In the genomic region with DNA sequence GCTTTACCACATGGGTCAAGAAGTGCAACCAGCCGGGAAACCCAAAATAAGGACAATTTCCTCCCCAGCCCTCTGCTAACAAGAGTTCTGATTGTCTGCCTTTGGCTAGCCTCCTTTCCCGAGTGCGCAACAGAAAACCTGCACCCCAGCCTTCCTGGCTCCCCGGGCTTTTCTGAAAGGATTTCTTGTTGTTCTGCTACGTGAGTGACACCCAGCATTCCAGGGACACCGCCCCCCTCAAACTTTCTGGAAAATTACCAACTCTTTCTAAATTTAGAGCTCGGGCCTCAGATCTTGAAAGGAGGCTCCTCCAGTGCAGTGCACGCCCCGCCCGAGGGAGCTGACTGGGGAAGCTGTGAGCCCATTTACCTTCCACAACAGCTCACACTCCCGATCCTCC, we compare ENCODE assay signal across 18 mouse cellular contexts. TPM values are rescaled to one million over a fixed set of nuclear protein-coding genes. Genes with fewer than 3 reads are reported as not detected.
DNase-seq lines count a peak whose midpoint lies in the region; ATAC-seq lines count a peak whose summit lies in the region.
"Had no signal": no experiment of that assay in that cellular context is flagged by ENCODE, and none has a peak within 500 bp of the region (broad histone marks: within the 10 kb centered on the region; RNA-seq: fewer than 3 reads in every experiment).

A gene (plus strand): TSS at position 334 of the 400 bp plus-strand sequence.

- no peak within 1 kb of the TSS for H3K4me2 ChIP-seq in limb, embryonic 12.5 days
- H3K4me2 ChIP-seq in limb, embryonic 13.5 days (replicated peaks) = no peak within 1 kb of the TSS
- H3K4me2 ChIP-seq: forebrain, embryonic 15.5 days; hindbrain, embryonic 12.5 days; liver, embryonic 15.5 days; midbrain, embryonic 12.5 days had no signal

- no peak for DNase-seq in heart, embryonic 10.5 days (ENCODE audit: low spot score)
- no peak for DNase-seq in heart, postnatal 14 days
- no peak for DNase-seq in limb, embryonic 10.5 days (ENCODE audit: low spot score)
- peak; percentile 59 for DNase-seq in NIH3T3 (ENCODE audit: low read depth)
- no peak for DNase-seq in cerebellum, postnatal 25 days
- no peak for DNase-seq in left cerebral cortex, postnatal 10 days (ENCODE audit: extremely low spot score in 1 of 2, low spot score in 2 of 2)
- DNase-seq: cerebellum, adult 18-20 months; kidney, adult 18-20 months; thymus, postnatal 36 days had no signal

- no peaks in the 10 kb centered on the region for H3K27me3 ChIP-seq in heart, embryonic 10.5 days (ENCODE audit: insufficient read depth, poor library complexity, severe bottlenecking)
- H3K27me3 ChIP-seq in limb, embryonic 12.5 days = no peaks in the 10 kb centered on the region
- H3K27me3 ChIP-seq in limb, embryonic 10.5 days (ENCODE audit: low read depth, poor library complexity, severe bottlenecking) = no peaks in the 10 kb centered on the region
- H3K27me3 ChIP-seq in limb, embryonic 13.5 days = no peaks in the 10 kb centered on the region
- H3K27me3 ChIP-seq: forebrain, embryonic 15.5 days; hindbrain, embryonic 12.5 days; liver, embryonic 15.5 days; midbrain, embryonic 12.5 days had no signal

- intact Hi-C loops in heart, postnatal 14 days (cut with DNase I) = loop anchor here (5.0 kb wide), 1 partner anchor 67 kb away; no protein-coding TSS in a partner anchor
- intact Hi-C loops in left cerebral cortex, postnatal 10 days (cut with DNase I) = no loop called here

- peaks cover 43% of the 10 kb centered on the region for H3K36me3 ChIP-seq in heart, embryonic 10.5 days
- peaks cover 49% of the 10 kb centered on the region for H3K36me3 ChIP-seq in limb, embryonic 12.5 days
- H3K36me3 ChIP-seq in limb, embryonic 10.5 days = peaks cover 88% of the 10 kb centered on the region
- H3K36me3 ChIP-seq in limb, embryonic 13.5 days = peaks cover 36% of the 10 kb centered on the region
- H3K36me3 ChIP-seq: forebrain, embryonic 15.5 days had no signal

- H3K4me1 ChIP-seq in heart, embryonic 10.5 days = peaks cover 32% of the 10 kb centered on the region
- no peaks in the 10 kb centered on the region for H3K4me1 ChIP-seq in limb, embryonic 12.5 days (replicated peaks)
- no peaks in the 10 kb centered on the region for H3K4me1 ChIP-seq in limb, embryonic 10.5 days
- H3K4me1 ChIP-seq in limb, embryonic 13.5 days = peaks cover 8% of the 10 kb centered on the region; the same call in 1 of the 2 replicates
- H3K4me1 ChIP-seq: forebrain, embryonic 15.5 days; hindbrain, embryonic 12.5 days; midbrain, embryonic 12.5 days had no signal

- H3K9ac ChIP-seq in limb, embryonic 12.5 days (replicated peaks) = no peak within 1 kb of the TSS
- H3K9ac ChIP-seq in limb, embryonic 13.5 days = no peak within 1 kb of the TSS
- H3K9ac ChIP-seq: forebrain, embryonic 15.5 days; hindbrain, embryonic 12.5 days; liver, embryonic 15.5 days; midbrain, embryonic 12.5 days had no signal

- 64% methylated on average over 11 of the region's 11 CpGs for WGBS in heart, embryonic 10.5 days
- WGBS in limb, embryonic 12.5 days = 85% methylated on average over 11 of the region's 11 CpGs
- WGBS in limb, embryonic 10.5 days = 96% methylated on average over 11 of the region's 11 CpGs
- WGBS in limb, embryonic 13.5 days = 83% methylated on average over 11 of the region's 11 CpGs

- H3K4me3 ChIP-seq in heart, embryonic 10.5 days = 0 out of 2 replicates have a peak within 1 kb of the TSS, but pooled peaks have one; percentile 3
- no peak within 1 kb of the TSS for H3K4me3 ChIP-seq in limb, embryonic 12.5 days (replicated peaks)
- H3K4me3 ChIP-seq in limb, embryonic 10.5 days = no peak within 1 kb of the TSS
- H3K4me3 ChIP-seq in limb, embryonic 13.5 days = no peak within 1 kb of the TSS
- H3K4me3 ChIP-seq: forebrain, embryonic 15.5 days; hindbrain, embryonic 12.5 days; liver, embryonic 15.5 days; midbrain, embryonic 12.5 days had no signal

- ATAC-seq in limb, embryonic 12.5 days (ENCODE audit: insufficient number of reproducible peaks, insufficient read depth, low FRiP score, low TSS enrichment, low read depth) = no peak
- ATAC-seq in limb, embryonic 13.5 days (ENCODE audit: low FRiP score, low read depth) = no peak
- ATAC-seq: forebrain, embryonic 15.5 days had no signal

- peak within 1 kb of the TSS; percentile 67; the same call in 1 of the 2 replicates for H3K27ac ChIP-seq in heart, embryonic 10.5 days
- peak within 1 kb of the TSS; percentile 62 for H3K27ac ChIP-seq in limb, embryonic 12.5 days
- no peak within 1 kb of the TSS for H3K27ac ChIP-seq in limb, embryonic 10.5 days
- peak within 1 kb of the TSS; percentile 12; the same call in 1 of the 2 replicates for H3K27ac ChIP-seq in limb, embryonic 13.5 days
- H3K27ac ChIP-seq: forebrain, embryonic 15.5 days; hindbrain, embryonic 12.5 days; liver, embryonic 15.5 days; midbrain, embryonic 12.5 days had no signal

- peaks cover 17% of the 10 kb centered on the region for H3K9me3 ChIP-seq in heart, embryonic 10.5 days
- peaks cover 25% of the 10 kb centered on the region for H3K9me3 ChIP-seq in limb, embryonic 12.5 days
- H3K9me3 ChIP-seq in limb, embryonic 10.5 days (replicated peaks) = peaks cover 22% of the 10 kb centered on the region
- peaks cover 29% of the 10 kb centered on the region for H3K9me3 ChIP-seq in limb, embryonic 13.5 days

RNA-seq across cellular contexts. Expression of the gene that starts here (rescaled TPM):
- 0.38 and 0.97 TPM in 2 replicates for polyA plus RNA-seq in heart, embryonic 10.5 days (2016; fragmentation: Nextera tagmentation; extraction: Ambion mirVana)
- total RNA-seq in heart, postnatal 14 days (2021) = not detected
- polyA plus RNA-seq in limb, embryonic 12.5 days (2016; fragmentation: Nextera tagmentation; extraction: Ambion mirVana) = 0.41 and 0.70 TPM in 2 replicates
- polyA plus RNA-seq in limb, embryonic 10.5 days (2016; fragmentation: Nextera tagmentation; extraction: Ambion mirVana) = 1.5 and 1.6 TPM in 2 replicates
- 0.37 and 0.42 TPM in 2 replicates for polyA plus RNA-seq in limb, embryonic 13.5 days (2015; fragmentation: Nextera tagmentation; extraction: Ambion mirVana)
- total RNA-seq in left cerebral cortex, postnatal 10 days (2021) = not detected
- total RNA-seq: gastrocnemius, adult 8-10 months; left cerebral cortex, adult 8-10 months had no signal
- polyA plus RNA-seq: forebrain, embryonic 15.5 days; large intestine, adult 2 months; liver, embryonic 15.5 days had no signal
